Mouse (Mus musculus): ENCODE measurements at regions not wholly inside any gene's neighbourhood (a gene's known extent, or its start where the extent isn't known, plus 50 kb on each side); places are given as distances from the start of the nearest gene placed in this dataset.

DNA sequence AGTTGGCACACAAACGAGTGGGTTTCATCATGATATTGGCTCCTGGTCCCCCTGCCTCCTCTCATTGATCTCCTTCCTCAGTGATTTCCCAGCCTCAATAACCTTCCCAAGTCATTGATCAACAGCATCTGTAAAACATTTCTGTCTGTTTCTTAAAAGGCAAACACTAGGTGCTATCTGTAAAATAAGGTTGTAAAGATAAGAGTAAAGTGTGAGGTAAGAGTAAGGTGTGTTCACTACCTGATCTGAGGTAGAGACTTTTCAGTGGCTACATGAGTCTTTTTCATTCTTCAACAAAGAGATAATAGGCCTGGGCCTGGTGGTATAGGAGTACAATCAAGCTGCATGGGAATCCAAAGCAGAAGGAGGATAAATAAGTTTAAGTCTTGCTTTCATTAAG lies 55.7 kb downstream of the Plk2 start:
- DNase-seq: no peak

DNA sequence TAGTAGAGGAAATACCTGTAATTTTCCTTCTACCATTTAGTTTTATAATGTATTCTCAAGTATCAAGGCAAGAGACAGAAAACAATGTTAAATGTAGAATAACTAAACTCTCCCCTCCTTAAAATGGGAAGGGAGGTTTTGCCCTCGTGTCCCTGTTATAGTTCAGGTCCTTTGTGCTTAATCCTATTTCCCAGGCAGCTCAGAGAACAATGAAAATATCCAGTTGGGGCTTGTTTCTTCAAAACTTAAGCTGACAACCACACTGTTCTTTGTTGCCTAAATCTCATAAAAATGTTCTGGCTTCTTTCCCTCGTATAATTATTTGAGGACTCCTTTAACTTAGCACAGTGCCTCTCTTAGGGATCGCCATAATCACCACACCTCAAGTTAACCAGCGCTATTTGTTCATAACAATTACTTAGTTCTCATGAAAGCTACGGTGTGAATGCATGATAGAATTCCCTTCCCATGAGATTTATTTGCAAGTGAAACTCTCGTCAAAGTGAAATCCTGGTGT lies 57.2 kb downstream of the Plk2 start:
- DNase-seq: no peak

DNA sequence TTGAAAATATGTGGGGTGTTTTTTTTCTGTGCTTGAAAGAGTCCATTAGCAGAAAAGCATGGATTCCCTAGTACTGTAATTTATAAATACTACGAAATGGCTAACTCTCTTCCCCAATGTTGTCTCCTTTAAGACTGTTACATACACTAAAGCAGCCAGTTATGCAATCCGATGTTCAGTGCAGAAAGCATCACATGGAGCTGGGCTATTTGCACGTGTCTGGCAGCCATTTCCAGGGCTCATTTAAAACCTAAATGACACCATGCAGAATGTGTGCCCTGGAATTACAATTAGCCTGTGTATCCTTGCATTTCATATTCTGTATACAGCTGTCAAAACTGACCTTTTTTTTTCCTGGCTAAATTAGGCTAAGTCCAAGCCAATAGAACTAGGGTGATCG lies 60.2 kb downstream of the Plk2 start:
- DNase-seq: peak; percentile 12

DNA sequence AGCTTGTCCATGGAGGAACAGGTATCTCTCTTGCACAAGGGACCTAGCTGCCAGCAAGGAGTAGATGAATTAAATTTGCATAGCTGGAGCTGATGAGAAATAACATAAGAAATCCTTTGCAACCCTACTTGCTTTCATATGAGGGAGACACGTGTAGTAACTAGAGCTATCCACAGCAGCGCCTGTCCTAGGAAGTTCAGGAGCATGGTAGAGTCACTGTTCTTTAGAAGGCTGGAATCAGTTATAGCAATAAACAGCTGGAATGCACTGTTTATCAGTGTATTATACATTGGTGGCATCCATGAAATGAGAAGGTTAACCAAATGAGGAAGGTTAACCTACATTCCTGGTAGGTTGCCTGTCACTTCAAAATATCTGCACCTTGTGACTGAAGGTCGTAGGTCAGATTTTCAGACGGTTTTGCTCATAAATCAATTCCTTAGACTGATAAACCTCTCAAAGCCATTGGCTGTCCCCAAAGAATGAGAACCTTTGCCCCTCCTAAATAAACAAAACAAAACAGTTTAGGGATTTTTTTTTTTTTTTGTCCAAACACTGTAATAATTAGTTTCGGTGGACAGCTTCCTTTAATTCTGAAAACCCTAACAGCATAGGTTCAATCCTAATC lies 60.8 kb downstream of the Plk2 start:
- DNase-seq: no peak

DNA sequence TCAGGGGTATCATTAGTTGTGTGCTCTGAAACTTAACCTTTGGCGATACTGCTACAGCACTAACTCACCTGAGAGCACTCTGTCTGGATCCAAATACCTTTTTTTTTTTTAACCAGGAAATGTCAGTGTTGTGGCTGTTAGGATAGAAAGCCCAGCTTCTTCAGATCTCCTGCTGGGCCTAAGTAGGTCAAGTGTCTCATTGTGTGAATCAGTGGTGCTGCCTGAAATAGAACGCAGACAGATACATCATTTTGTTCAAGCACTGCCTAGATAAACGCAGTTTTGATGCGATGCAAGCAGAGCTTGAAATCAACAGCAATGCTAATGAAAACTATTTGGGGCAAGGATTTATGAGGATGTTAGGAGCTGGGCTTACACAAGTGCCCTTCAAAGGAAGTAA lies 63.9 kb downstream of the Plk2 start:
- no peak for DNase-seq

DNA sequence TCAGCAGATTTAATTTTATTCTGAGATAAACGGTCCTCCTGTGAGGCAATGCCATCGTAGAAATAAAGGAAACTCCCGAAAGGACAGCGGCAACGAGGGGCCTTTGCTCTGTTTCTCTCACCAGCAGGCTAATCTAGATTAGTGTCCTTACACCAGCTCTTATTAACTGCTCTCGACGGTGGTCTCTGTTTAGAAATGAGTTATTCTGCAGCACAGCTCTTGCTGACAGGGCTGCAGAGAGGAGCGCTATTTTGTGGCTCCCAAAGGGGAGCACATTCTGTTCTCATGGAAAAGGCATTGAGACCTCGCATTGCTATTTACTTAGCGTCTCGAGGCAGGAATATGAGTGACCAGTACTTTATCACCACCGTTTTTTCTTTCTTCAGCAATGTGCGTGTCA lies 66.7 kb downstream of the Plk2 start:
- DNase-seq: no peak

DNA sequence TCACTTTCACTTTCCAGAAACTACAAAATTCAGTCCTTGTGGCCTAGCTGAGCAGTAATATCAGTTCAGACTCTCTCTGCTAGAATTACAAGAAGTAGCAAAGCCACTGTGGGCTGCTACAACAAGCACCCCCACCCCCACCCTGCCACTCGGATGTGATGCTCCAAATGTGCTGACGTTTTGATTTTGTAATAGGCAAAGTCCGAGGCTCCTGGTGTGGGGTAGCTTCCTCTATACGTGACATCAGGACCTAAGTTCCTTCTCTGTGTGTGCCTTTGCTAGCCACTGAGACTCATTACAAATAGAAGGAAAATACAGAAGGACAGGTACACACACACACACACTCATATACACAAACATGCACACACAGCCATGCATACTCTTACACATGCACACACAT lies 76.7 kb downstream of the Plk2 start:
- no peak for DNase-seq

DNA sequence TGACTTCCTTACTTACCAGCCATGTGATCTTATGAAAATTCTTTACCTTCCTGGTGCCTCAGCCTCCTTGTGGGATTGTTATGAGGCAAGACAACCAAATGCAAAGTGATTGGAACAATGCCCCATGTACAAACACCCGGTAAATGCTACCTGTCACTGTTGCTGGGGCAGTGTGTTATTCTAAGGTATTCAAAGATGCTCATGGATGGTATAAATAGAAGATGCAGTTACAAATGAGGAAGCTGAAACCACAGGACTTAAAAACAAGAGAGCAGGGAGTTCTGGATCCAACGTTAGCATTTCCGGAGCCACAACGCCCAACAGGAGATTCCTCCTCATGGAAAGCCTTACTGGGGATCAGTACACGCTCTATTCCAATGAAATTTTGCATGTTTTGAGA lies 82.9 kb downstream of the Plk2 start:
- DNase-seq: no peak

DNA sequence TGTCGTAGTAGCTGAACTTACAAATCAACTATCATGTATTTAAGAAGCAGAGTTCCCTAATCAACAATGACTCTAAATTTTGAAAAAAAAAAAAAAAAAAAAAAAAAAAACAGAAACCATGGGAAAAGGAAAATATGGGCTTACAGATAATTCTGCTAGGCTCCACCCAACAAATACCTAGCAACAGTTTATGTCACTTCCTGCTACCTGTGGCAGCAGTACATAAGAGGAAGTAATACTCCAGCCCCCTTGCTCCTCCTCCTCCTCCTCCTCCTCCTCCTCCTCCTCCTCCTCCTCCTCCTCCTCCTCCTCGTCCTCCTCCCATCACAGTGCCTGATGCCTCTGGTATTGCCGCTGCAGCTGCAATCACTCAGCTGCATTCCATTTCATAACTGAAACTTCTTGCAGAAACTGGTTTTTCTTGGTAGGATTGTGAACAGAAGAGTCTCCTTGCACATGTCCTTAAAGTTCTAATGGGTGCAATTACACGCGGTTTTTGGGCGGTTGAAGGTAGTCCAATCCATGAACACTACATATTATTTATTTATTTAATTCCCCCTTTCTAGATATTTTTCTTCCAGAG lies 89.6 kb downstream of the Plk2 start:
- no peak for DNase-seq

DNA sequence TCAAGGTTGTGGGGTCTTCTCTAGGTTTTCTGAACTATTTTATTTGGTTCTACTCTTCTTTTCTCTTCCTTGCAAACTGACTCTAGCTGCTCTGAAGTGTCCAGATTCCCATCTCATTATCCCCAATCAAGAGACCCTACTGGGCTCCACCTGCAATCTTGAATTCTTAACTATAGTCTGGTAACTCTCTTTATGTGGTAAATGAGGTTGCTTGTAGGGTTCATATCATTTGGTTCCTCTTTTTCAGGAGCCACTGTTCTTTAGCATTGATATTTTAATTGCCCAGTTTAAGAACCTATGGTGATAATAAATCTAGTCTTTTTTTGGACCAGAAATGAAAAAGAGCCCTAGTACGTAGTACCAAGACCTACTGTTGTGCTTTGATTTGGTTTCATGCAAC lies 90.7 kb downstream of the Plk2 start:
- no peak for DNase-seq

DNA sequence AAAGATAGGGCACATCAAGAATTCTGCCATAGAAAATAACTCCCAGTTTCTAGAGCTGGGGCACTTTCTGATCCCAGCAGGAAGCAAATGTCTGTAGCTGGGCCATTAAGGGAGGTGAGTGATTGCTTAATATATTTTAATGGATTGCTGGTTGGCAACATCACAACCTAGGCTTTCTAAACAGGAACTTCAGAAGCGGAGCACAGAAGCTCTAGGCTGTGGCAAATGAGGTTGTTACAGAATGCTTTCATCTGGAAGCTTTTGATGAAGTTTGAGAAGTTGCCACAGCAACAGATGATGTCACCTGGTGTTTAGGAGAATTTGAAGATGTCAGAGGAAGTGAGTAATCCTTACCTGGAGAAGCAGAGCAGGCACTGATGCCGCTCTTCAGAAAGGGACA lies 95.3 kb downstream of the Plk2 start:
- DNase-seq: no peak

DNA sequence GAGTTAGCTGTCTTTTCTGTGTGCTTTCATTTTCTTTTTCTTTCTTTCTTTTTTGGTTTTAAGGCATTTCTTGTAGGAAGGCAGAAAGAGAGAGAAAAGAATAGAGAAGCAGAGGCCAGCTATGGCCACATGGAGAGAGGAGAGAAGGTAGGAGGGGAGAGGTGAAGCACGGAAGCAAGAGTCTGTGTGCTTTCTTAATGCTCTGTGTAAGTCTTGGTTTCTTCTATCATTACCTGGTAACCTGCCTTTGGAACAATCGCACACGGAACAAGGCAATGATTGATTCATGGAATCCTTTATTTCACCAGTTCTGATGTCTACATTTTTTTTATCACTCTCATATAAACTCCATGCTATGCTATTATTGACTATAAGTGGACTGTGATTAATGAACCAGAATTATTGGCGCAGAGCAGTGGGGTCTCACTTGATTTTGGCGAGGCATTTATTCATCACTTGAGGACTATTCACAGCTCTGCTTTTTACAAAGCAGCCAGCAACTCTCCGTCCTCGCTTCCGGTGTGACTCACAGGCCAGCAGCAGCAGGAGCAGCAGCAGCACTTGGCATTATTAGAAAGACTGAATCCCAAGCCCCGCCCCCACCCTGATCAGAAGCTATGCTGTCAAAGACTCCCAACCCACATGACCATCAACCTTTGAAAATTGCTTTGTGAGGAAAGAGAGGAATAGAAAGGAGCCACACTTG lies 97.6 kb downstream of the Plk2 start:
- peak; percentile 23 for DNase-seq

DNA sequence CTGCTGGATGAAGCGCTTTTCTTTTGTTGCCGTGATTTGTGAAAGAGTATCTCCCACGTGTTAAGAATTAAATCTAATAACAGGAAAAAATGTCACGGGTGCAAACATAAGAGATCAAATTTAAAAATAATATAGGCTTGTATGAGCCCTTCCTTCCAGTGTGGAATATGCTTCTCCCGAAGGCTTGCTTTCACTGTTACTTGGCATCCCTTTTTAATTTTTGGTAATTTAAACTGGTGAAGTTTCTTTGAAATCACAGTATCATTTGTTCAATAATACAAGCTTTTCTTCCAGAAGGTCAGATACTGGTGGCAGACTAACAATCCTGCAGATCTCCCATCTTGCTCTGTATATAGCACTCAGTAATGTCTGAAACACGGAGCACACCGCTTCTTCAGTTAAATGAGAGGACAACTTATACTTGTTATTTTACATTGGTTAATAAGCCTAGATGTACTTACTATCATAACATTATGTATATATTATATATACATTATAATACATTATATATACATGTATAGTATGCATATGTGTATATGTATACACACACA lies 98.2 kb downstream of the Plk2 start:
- DNase-seq: no peak

DNA sequence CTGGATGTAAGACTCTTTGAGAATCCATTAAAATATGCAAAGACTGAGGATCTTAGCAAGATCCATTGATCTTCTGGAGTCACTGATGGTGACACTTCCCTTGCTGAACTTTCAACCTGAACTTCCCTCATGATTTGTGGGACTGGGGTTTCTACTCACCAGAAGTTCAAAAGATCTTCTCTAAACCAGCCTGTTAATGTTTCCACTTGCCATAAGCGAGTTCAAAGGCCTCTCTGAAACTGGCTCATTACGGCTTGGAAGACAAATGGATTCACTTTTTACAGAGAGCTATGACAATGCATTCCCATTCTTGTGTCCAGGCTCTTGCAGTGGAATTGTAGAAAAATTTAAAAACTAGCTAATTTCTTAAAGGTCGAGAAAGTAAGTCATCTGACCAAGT lies 102.6 kb downstream of the Plk2 start:
- DNase-seq: no peak

DNA sequence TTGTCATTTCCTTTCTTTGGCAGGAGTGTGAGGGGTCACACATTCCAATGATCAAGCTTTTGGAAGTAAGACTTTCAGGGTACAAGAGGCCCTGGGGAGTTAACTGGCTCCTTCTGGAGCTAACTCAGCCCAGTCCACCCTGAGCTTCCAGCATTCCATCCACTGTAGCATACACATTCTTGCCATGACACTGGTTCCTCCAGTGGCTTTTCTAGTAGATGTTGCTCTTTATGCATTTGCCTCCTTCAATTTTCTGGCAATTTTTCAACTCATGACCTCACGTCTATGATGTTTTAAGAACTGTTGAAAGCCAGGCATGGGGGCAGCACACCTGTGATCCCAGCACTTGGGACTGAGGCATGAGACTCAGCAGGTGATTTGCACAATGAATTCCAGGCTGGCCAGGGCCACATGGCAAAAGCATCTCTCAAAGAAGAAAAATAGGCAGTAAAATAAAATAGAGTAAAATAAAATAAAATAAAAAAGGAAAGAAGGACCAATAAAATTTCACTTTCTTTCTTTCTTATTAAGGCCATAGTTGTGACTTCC lies 113.0 kb downstream of the Plk2 start:
- no peak for DNase-seq

DNA sequence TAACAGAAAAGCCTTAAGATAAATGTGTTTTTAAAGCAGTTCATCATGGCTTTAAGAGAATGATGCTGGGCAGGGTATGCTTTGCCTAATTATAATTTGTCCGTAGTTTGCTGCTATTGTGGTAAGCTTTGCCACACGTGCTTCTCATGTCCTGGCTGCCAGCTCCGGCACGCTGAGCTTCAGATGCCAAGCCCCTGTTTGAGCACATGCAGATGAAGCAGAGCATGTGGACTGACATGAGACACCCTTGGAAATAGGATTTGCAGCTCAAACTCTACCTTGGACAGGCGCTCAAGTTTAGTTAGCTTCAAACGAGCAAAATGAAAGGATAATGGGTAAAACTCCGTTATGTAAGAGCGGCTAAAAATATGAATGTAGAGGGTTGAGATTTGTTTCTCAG lies 123.1 kb downstream of the Plk2 start:
- peak; percentile 14 for DNase-seq

DNA sequence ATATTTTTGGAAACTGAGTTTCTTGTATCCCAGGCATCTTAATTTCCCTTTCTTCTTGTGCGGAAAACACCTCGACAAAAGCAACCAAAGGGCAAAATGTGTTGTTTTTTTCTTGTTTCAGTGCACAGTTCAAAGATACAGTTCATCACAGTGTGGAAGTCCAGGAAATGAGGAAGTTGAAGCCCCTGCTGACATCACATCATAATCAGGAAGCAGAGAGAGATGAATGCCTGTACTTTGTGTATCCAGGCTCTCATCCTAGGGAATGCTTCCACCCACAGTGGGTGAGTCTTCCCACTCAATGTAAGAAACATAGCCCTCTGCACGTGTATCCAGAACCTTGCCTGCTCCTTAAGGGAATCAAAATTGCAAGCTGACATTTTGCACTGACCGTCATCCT lies 128.1 kb downstream of the Plk2 start:
- DNase-seq: no peak

DNA sequence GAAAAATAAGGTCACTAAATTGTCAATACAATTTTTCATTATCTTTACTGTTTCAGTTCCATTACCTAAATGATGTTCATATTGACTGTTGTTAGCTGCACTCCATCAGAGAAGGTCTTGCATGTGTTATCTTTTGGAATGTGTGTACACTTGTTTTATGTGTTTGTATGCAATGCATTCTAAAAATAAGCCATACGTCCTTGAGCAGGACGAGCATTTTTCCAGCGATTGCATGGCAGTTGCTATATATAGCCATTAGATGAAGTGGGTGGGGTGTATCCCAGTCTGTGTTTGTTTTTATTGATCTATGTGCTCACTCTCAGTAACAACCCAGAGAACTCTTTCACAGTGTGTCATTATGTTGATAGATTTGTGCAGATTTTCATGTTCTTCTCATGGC lies 132.8 kb downstream of the Plk2 start:
- no peak for DNase-seq

DNA sequence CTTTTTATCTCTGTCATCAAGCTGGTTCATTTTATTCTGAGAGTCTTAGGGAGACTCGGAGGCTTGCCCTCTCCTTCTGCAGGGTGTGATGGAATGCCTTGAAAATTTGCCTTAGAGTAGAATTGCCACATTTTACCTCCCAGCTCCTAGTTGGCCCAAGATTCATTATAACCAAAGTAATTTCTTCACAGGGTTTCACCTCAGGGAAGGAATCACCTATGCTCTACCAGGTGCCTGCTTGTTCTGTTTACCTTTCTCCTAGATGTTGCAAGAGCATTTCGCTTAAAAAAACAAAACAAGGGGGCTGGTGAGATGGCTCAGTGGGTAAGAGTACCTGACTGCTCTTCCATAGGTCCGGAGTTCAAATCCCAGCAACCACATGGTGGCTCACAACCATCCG lies 134.8 kb downstream of the Plk2 start:
- DNase-seq: no peak

DNA sequence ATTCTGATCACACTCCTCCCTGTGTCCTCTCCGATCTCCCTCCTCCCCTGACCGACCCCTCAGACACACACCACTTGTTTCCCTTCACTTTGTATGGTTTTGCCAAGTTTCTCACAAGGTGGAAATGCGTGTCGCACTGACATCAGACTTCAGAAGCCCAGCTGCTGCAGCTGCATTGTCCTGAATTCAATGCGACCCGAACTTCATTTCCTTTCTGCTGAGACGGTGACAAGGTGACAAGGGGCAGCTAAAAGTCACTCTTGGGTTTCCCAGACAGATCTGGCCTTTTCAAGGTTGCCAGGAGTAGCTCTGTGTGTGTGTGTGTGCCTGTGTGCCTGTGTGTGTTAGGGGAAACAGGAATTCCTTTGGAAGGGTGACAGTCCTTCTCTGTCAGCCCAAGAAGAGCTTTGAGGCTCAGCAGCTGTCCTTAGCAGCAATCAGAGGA lies 139.5 kb downstream of the Plk2 start:
- no peak for DNase-seq

DNA sequence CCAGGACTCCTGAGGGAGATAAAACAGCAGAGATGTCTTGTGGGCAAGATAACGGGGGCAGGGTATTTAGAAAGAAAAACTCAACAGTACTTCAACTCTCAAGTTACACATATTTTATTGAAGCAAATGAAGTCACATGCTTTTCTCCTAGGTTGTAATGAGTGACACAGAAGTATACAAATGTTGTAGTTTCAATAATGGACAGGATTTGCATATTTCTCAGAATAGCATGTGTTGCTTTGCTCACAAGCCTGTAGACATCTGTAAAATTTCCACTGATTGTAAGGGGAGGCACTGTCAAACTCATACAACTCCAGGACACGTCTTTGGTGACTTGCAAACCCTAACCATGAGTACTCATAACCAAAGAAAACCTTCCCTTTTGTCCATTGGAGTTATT lies 140.9 kb downstream of the Plk2 start:
- no peak for DNase-seq

DNA sequence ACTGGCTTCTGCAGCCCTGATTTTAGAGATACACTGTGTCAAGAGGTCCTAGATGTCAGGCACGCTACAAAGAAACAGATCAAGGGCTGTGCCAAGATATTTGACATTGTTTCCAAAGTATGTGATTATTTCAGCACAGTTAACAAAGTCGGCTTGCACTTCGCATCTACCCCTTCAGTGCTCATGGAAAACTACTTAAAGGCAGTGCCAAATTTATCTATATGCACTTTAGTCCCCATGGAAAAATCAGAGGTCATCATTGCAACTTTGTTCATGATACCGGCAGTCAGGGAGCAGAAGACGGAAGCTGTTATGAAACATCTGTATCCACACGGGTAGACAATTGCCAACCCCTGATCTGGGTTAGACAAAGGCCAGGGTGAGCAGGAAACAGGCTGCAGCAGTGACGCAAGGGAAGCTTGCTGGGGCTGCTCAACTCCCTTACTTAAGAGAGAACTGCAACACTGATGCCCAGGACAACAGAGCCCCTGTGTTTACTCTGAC lies 143.2 kb downstream of the Plk2 start:
- DNase-seq: no peak

DNA sequence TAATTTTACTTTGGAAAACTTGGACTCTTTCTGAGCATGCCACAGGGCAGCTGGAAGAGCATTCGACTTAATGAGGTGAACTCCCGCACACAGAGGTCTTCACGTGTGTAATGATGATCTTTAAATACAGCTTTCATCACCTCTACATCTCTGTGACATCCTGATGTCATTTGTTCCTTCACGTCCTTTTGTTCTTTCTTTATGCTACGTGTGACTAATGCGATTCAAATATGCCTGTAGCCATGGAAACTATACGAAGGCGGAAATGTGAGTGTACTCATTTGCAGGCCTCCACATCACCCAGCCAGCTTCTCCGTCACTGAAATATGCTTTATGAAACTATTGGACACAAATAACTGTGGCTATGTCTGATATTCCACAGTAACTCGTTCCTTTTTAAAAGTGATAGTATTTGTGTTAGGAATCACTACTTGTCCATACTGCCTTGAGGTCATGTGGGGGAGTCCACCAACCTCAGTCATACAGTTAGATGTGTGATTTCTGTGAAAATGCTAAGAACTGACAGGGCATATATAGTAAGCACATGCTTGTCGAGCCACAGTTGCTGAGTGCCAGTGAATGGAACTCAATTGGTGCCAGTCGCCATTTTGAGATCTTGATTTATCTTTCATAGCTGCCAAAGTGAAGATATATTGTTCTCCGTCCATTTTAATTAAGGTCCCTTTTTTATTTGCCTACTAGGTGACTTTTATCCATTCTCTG lies 145.9 kb downstream of the Plk2 start:
- DNase-seq: no peak

Data from right cerebral cortex, postnatal 4 days (tissue).